Mouse (Mus musculus): ENCODE results near the gene Stk11ip. TPM values are rescaled to one million over a fixed set of nuclear protein-coding genes. Genes with fewer than 3 reads are reported as not detected.

The Stk11ip gene
- polyA plus RNA-seq, 1 experiment from 2014 or later = 19.5 TPM

DNA sequence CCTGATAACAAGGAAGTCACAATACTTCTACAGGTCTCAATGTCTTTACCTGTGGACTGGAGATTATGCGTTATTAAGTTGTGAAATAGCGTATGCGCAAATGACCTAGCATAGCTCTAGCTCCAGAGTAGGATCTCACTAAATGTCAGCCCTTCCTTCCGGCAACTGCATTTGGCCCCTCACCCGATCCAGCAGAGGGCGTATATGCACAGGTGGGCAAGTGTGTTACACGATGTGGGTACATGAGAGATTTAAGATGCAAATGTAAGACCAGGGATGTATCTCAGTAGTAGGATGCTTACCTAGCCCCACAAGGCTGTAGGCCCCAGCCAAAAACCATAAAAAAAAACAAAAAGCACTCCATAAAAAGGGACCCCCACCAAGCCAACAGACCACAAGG lies 21.9 kb upstream of the Stk11ip start:
- Histone ChIP-seq H3K4me3 (ENCODE audit: low read length) (no peak overlapping the region), H3K27me3 (ENCODE audit: control insufficient read depth, insufficient read depth, low read depth, low read length) (no peaks in the 10 kb centered on the region), H3K9me3 (ENCODE audit: control insufficient read depth, low read length) (no peaks in the 10 kb centered on the region), H3K9ac (ENCODE audit: low read length) (no peak overlapping the region), H3K27ac (ENCODE audit: low read length) (no peak overlapping the region), H3K36me3 (ENCODE audit: control insufficient read depth, insufficient read depth, low read length) (peaks cover 53% of the 10 kb centered on the region), H3K4me1 (replicated peaks; ENCODE audit: control insufficient read depth, insufficient read depth, low read length) (peaks cover 10% of the 10 kb centered on the region), H3K4me2 (ENCODE audit: low read depth, low read length) (no peak overlapping the region)
- WGBS = 77% methylated on average over 7 of the region's 7 CpGs
- no peak for ATAC-seq (ENCODE audit: low read depth)

DNA sequence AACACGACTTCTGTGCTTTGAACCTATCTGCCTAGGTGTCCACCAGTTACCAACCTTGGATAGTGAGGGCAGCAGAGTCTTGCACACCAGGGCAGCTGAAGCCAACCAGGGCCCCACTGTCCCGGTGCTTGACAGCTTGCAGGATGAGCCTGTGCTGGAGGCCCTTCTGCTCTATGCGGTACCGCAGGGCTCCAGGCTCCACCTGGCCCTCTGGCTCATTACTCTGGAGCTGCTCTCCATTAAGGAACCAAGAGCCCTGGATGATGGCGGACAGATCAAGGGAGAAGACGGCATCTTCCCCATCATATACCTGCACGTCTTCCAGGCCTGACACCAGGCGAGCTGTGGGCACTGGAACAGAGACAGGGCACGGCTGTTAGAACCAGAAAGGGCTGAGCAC lies 19.4 kb upstream of the Stk11ip start:
- Histone ChIP-seq H3K9ac (ENCODE audit: low read length) (no peak overlapping the region), H3K4me1 (replicated peaks; ENCODE audit: control insufficient read depth, insufficient read depth, low read length) (peaks cover 13% of the 10 kb centered on the region), H3K27me3 (ENCODE audit: control insufficient read depth, insufficient read depth, low read depth, low read length) (no peaks in the 10 kb centered on the region), H3K27ac (ENCODE audit: low read length) (no peak overlapping the region), H3K4me2 (ENCODE audit: low read depth, low read length) (no peak overlapping the region), H3K4me3 (ENCODE audit: low read length) (no peak overlapping the region), H3K9me3 (ENCODE audit: control insufficient read depth, low read length) (no peaks in the 10 kb centered on the region), H3K36me3 (ENCODE audit: control insufficient read depth, insufficient read depth, low read length) (peaks cover 43% of the 10 kb centered on the region)
- ATAC-seq (ENCODE audit: low read depth) = no peak
- 91% methylated on average over 9 of the region's 9 CpGs for WGBS

- no peak for ATAC-seq (ENCODE audit: low read depth)
- Histone ChIP-seq H3K4me2 (ENCODE audit: low read depth, low read length) (no peak overlapping the region), H3K4me1 (replicated peaks; ENCODE audit: control insufficient read depth, insufficient read depth, low read length) (peaks cover 13% of the 10 kb centered on the region), H3K4me3 (ENCODE audit: low read length) (no peak overlapping the region), H3K9me3 (ENCODE audit: control insufficient read depth, low read length) (no peaks in the 10 kb centered on the region), H3K27me3 (ENCODE audit: control insufficient read depth, insufficient read depth, low read depth, low read length) (no peaks in the 10 kb centered on the region), H3K36me3 (ENCODE audit: control insufficient read depth, insufficient read depth, low read length) (peaks cover 33% of the 10 kb centered on the region), H3K27ac (ENCODE audit: low read length) (no peak overlapping the region), H3K9ac (ENCODE audit: low read length) (no peak overlapping the region)
- WGBS = 81% methylated on average over 24 of the region's 25 CpGs
These were observed 18.2 kb upstream of the Stk11ip start for GRCm38 (mm10) chr1:75502945-75503650.

DNA sequence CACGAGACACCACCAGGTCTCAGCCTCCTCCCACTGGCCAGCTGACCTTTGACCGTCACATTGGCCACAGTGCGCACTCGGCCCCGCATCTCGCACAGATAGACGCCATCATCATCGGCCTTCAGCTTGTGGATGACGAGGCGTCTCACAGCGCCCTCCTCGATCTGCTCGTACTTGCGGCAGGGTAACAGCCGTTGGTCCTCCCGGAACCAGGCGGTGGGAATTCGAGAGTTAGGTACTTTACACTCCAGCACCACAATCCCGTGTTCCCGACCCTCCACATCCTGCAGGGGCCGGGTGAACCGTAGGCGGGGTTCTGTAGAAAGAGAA lies 17.7 kb upstream of the Stk11ip start:
- Histone ChIP-seq H3K4me3 (ENCODE audit: low read length) (peak overlapping the region; percentile 7; the same call in 1 of the 2 replicates), H3K27ac (ENCODE audit: low read length) (no peak overlapping the region), H3K9me3 (ENCODE audit: control insufficient read depth, low read length) (no peaks in the 10 kb centered on the region), H3K4me2 (ENCODE audit: low read depth, low read length) (peak overlapping the region; percentile 96), H3K27me3 (ENCODE audit: control insufficient read depth, insufficient read depth, low read depth, low read length) (no peaks in the 10 kb centered on the region), H3K4me1 (replicated peaks; ENCODE audit: control insufficient read depth, insufficient read depth, low read length) (peaks cover 13% of the 10 kb centered on the region), H3K36me3 (ENCODE audit: control insufficient read depth, insufficient read depth, low read length) (peaks cover 28% of the 10 kb centered on the region), H3K9ac (ENCODE audit: low read length) (peak overlapping the region; percentile 33; the same call in 1 of the 2 replicates)
- ATAC-seq (ENCODE audit: low read depth) = no peak
- 70% methylated on average over 23 of the region's 23 CpGs for WGBS

DNA sequence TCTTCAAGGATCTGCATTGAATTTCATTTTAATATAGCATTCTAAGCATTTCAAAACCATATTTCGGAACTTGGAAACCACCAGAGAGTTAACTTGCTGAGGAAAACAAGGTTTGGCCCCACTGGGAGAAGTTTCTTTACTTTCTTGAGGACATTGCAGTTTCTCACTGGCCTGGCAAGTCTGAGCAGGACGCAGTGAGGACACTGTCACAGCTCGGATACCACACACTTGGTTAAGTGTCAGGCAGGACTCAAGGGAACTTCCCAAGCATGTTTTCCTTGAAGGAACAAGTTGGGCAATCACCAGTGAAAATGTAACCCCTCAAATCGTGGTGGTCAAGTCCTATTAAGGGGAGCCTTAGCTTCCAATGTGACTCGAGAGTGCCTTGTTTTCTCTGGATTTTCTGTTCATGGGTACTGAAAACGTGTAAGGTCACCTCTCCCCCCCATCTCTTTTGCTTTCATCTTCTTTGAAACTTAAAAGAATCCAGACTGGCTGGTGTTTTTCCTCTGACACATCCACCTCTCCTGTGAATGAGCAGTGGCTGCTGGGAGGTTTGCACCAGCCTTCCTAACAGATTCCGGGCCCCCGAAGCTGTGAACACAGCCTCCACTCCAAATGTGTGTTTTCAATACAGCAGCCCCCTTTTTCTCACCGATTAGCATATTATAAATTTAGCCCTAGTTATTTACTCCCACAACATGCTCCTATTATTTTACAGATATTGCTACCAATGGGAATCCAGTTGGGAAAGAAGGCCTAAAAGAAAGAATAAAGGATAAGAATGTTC lies 16.9 kb upstream of the Stk11ip start:
- WGBS = 46% methylated on average over 9 of the region's 9 CpGs
- no peaks in the 10 kb centered on the region for H3K9me3 ChIP-seq (ENCODE audit: control insufficient read depth, low read length)
- H3K4me2 ChIP-seq (ENCODE audit: low read depth, low read length) = peak overlapping the region; percentile 96
- H3K36me3 ChIP-seq (ENCODE audit: control insufficient read depth, insufficient read depth, low read length) = peaks cover 25% of the 10 kb centered on the region
- H3K9ac ChIP-seq (ENCODE audit: low read length) = peak overlapping the region; percentile 99
- H3K27ac ChIP-seq (ENCODE audit: low read length) = no peak overlapping the region
- ATAC-seq (ENCODE audit: low read depth) = no peak
- peaks cover 13% of the 10 kb centered on the region for H3K4me1 ChIP-seq (replicated peaks; ENCODE audit: control insufficient read depth, insufficient read depth, low read length)
- no peaks in the 10 kb centered on the region for H3K27me3 ChIP-seq (ENCODE audit: control insufficient read depth, insufficient read depth, low read depth, low read length)
- H3K4me3 ChIP-seq (ENCODE audit: low read length) = peak overlapping the region; percentile 69

- Histone ChIP-seq H3K36me3 (ENCODE audit: control insufficient read depth, insufficient read depth, low read length) (peaks cover 20% of the 10 kb centered on the region), H3K27ac (ENCODE audit: low read length) (peak overlapping the region; percentile 93), H3K4me2 (ENCODE audit: low read depth, low read length) (peak overlapping the region; percentile 96), H3K9me3 (ENCODE audit: control insufficient read depth, low read length) (no peaks in the 10 kb centered on the region), H3K4me3 (ENCODE audit: low read length) (peak overlapping the region; percentile 69), H3K27me3 (ENCODE audit: control insufficient read depth, insufficient read depth, low read depth, low read length) (no peaks in the 10 kb centered on the region), H3K9ac (ENCODE audit: low read length) (peak overlapping the region; percentile 99), H3K4me1 (replicated peaks; ENCODE audit: control insufficient read depth, insufficient read depth, low read length) (peaks cover 13% of the 10 kb centered on the region)
- peak; percentile 56 for ATAC-seq (ENCODE audit: low read depth)
- under 1% methylated on average over 75 of the region's 84 CpGs for WGBS
These were observed 16.0 kb upstream of the Stk11ip start for GRCm38 (mm10) chr1:75505159-75505955.

DNA sequence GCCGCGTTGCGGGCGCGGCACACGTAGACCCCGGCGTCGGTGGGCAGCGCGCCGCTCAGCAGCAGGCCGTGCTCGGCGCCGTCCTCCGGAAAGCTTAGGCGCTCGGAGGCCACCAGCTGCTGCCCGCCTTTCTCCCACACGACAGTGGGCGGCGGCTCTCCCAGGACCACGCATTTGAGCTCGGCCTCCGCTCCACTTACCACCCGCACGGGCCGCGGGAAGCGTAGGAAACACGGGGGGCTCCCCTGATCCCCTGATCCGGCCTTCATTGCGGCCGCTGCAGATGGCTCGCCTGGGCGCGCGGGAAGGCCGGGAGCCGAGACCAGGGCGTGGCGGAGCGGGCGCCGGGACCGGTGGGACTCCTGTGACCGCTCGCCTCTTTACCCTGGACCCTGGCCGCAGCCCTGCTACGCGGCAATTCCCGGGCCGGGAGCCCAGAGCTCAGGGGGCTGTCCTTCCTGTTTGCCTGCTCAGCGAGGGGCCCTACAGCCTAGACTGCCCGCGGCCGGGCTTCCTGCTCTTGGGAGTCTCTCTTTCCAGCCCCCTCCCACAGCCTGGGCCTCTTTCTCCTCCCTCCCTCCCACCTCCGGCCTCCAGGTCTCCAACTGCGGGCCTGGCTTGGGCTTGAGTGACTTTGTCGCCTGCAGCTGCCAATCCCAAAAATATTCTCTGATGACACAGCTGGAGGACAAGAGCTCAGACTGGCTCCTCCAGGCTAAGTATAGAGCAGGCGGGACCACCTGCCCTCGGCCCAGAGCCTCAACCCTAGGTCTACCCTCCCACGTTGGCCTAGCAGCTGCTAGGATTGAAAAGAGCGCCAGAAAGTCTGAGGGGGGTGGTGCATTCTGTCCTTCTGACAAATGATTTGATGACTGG lies 15.1 kb upstream of the Stk11ip start, which contains the start of gene Obsl1:
Obsl1 (minus strand) TSS at position 497 of the 876 bp plus-strand sequence.
- WGBS = under 1% methylated on average over 63 of the region's 65 CpGs
- H3K27ac ChIP-seq (ENCODE audit: low read length) = peak within 1 kb of the TSS; percentile 93

DNA sequence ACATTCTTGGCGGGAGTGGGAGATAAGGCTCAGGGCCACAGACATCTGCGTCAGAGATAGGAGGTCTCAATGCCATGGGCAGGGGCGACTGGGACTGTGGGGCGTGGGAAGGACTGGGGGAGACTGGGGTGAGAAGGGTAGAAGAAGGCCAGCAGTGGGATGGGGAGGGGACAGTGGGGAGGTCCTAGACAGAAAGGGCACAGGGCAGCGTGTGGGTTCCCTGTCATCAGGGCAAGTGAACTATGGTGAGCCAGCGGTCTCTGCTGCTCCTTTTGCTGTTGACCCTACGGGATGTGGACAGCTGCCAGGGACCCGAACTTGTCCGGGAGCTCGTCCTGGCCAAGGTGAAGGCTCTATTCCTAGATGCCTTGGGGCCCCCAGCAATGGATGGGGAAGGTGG lies 14.3 kb upstream of the Stk11ip start, which contains the start of gene Inha:
Inha (plus strand) TSS at position 72 of the 400 bp plus-strand sequence.
- Histone ChIP-seq H3K9ac (ENCODE audit: low read length) (peak within 1 kb of the TSS; percentile 99), H3K9me3 (ENCODE audit: control insufficient read depth, low read length) (no peaks in the 10 kb centered on the region), H3K27ac (ENCODE audit: low read length) (peak within 1 kb of the TSS; percentile 93), H3K4me1 (replicated peaks; ENCODE audit: control insufficient read depth, insufficient read depth, low read length) (peaks cover 13% of the 10 kb centered on the region), H3K4me2 (ENCODE audit: low read depth, low read length) (peak within 1 kb of the TSS; percentile 96), H3K27me3 (ENCODE audit: control insufficient read depth, insufficient read depth, low read depth, low read length) (no peaks in the 10 kb centered on the region), H3K36me3 (ENCODE audit: control insufficient read depth, insufficient read depth, low read length) (peaks cover 4% of the 10 kb centered on the region), H3K4me3 (ENCODE audit: low read length) (peak within 1 kb of the TSS; percentile 69)
- whole genome bisulfite sequencing = 35% methylated on average over 10 of the region's 10 CpGs
- no peak for ATAC-seq (ENCODE audit: low read depth)

More for the DNA sequence above, 15.1 kb upstream of the Stk11ip start, which contains the start of gene Obsl1:
- Histone ChIP-seq H3K36me3 (ENCODE audit: control insufficient read depth, insufficient read depth, low read length) (peaks cover 12% of the 10 kb centered on the region), H3K9me3 (ENCODE audit: control insufficient read depth, low read length) (no peaks in the 10 kb centered on the region), H3K4me1 (replicated peaks; ENCODE audit: control insufficient read depth, insufficient read depth, low read length) (peaks cover 13% of the 10 kb centered on the region), H3K27me3 (ENCODE audit: control insufficient read depth, insufficient read depth, low read depth, low read length) (no peaks in the 10 kb centered on the region), H3K9ac (ENCODE audit: low read length) (peak within 1 kb of the TSS; percentile 99), H3K4me3 (ENCODE audit: low read length) (peak within 1 kb of the TSS; percentile 69), H3K4me2 (ENCODE audit: low read depth, low read length) (peak within 1 kb of the TSS; percentile 96)
- peak; percentile 95 for ATAC-seq (ENCODE audit: low read depth)
